Mouse (Mus musculus) hindbrain, embryonic 11.5 days (tissue): ENCODE data around the gene Ntng2. TPM values are rescaled to one million over a fixed set of nuclear protein-coding genes. Genes with fewer than 3 reads are reported as not detected.

Experiments used
- ATAC-seq: fragments of 200-750 bp; cut with Nextera tagmentation; 2 replicates; pipeline ENCODE4 v1.8.0; 2017; ENCODE audit warnings: mild to moderate bottlenecking, moderate TSS enrichment, moderate library complexity; ENCODE audit not compliant: low FRiP score
- DNase-seq: peaks from one replicate; pipeline ENCODE4 v3.0.0-alpha.2; 2015; ENCODE audit warnings: low spot score
- H3K27ac ChIP-seq: fragments of 300-500 bp; sonication (generic); 2 replicates; pipeline ENCODE4 v1.5.1; 2014; ENCODE audit warnings: mild to moderate bottlenecking, low read depth, low read length
- H3K27me3 ChIP-seq: fragments of 300-500 bp; sonication (generic); 2 replicates; pipeline ENCODE4 v1.6.1; 2014; ENCODE audit warnings: mild to moderate bottlenecking, low read length, moderate library complexity, mixed read lengths; ENCODE audit not compliant: control insufficient read depth, insufficient read depth
- H3K36me3 ChIP-seq: fragments of 300-500 bp; sonication (generic); 2 replicates; pipeline ENCODE4 v1.6.1; 2014; ENCODE audit warnings: mild to moderate bottlenecking, low read length, moderate library complexity, mixed read lengths; ENCODE audit not compliant: control insufficient read depth, insufficient read depth
- H3K4me1 ChIP-seq: fragments of 300-500 bp; sonication (generic); replicated peaks from 2 replicates; pipeline ENCODE4 v1.6.1; 2014; ENCODE audit warnings: low read length, mixed read lengths; ENCODE audit not compliant: control insufficient read depth, insufficient read depth
- H3K4me2 ChIP-seq: fragments of 300-500 bp; sonication (generic); replicated peaks from 2 replicates; pipeline ENCODE4 v1.6.1; 2014; ENCODE audit warnings: mild to moderate bottlenecking, low read depth, low read length
- H3K4me3 ChIP-seq: fragments of 300-500 bp; sonication (generic); 2 replicates; pipeline ENCODE4 v1.5.1; 2014; ENCODE audit warnings: low read depth, low read length
- H3K9ac ChIP-seq: fragments of 300-500 bp; sonication (generic); 2 replicates; pipeline ENCODE4 v1.6.1; 2014; ENCODE audit warnings: low read depth, low read length
- H3K9me3 ChIP-seq: fragments of 300-500 bp; sonication (generic); 2 replicates; pipeline ENCODE4 v1.6.1; 2016; ENCODE audit warnings: low read length; ENCODE audit not compliant: control insufficient read depth
- WGBS: fragments of 180-500 bp; shearing (Covaris S2); extraction: QIAGEN DNeasy Blood & Tissue Kit; methylation state at CpG from one replicate; pipeline ENCODE4 v1.1.7; 2014; 5-methylcytosine and 5-hydroxymethylcytosine counted together
- polyA plus RNA-seq: library from polyadenylated mRNA; unstranded; fragments of >200 nt; fragmentation: Nextera tagmentation; extraction: Ambion mirVana; gene quantifications from 2 replicates; pipeline ENCODE4 v1.2.1, GENCODE M21; 2014

Gene Ntng2
- polyA plus RNA-seq, 1 experiment from 2014 or later: 2.8 TPM

DNA sequence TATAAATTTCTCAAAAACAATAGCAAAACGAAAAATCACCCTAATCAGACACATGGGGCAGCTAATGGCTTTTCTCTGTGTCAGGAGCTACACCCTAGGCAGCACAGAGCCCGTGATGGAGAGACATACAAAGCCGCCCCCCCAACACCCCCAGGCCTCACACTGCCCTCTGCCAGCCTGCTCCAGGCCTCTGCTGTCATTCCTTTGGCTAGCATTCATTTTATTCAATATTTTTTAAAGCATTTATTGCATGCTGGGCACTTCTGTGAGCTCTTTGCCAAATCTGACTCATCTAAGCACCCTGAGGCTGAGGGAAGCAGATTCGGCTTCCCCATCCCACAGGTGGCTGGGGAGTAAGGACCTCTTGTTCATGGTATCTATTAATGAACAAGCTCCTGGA lies 26.1 kb downstream of the Ntng2 start:
- WGBS: 85% methylated on average over 4 of the region's 4 CpGs
- H3K4me3 ChIP-seq: no peak overlapping the region
- no peak overlapping the region for H3K4me2 ChIP-seq
- H3K27me3 ChIP-seq: no peaks in the 10 kb centered on the region
- H3K9ac ChIP-seq: no peak overlapping the region
- no peaks in the 10 kb centered on the region for H3K9me3 ChIP-seq
- no peaks in the 10 kb centered on the region for H3K36me3 ChIP-seq
- ATAC-seq: no peak
- no peak overlapping the region for H3K27ac ChIP-seq
- DNase-seq: no peak
- peaks cover 3% of the 10 kb centered on the region; the same call in 1 of the 2 replicates for H3K4me1 ChIP-seq

GRCm38 (mm10) chr2:29223591-29224262 lies 29.1 kb downstream of the Ntng2 start:
- Histone ChIP-seq H3K4me2 (no peak overlapping the region), H3K4me1 (peaks cover 3% of the 10 kb centered on the region; the same call in 1 of the 2 replicates), H3K4me3 (no peak overlapping the region), H3K27ac (no peak overlapping the region), H3K36me3 (no peaks in the 10 kb centered on the region), H3K27me3 (no peaks in the 10 kb centered on the region), H3K9ac (no peak overlapping the region), H3K9me3 (no peaks in the 10 kb centered on the region)
- ATAC-seq (no peak), DNase-seq (no peak)
- WGBS: 51% methylated on average over 7 of the region's 7 CpGs

DNA sequence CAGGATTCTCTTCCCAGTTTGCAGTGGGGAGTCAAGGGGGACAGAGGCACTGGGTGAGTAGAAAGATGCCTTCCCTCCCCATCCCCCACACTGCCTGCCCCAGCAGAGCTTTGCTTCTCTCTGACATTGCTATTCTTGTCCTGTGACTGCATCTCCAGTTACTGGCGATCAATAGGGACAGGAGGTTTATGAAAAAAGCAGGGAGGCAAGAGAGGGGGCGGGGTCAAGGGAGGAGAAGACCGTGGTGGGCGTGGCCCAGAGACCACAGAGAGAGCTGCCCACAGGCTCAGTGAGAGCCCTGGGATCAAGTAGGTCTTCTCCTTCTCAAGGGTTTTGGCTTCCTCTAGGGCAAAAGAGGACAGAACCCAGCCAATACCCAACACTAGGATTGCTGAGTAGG lies 30.5 kb downstream of the Ntng2 start:
- Histone ChIP-seq H3K9me3 (no peaks in the 10 kb centered on the region), H3K27me3 (no peaks in the 10 kb centered on the region), H3K4me2 (no peak overlapping the region), H3K36me3 (no peaks in the 10 kb centered on the region), H3K4me1 (peaks cover 3% of the 10 kb centered on the region; the same call in 1 of the 2 replicates), H3K27ac (no peak overlapping the region), H3K9ac (no peak overlapping the region), H3K4me3 (no peak overlapping the region)
- peak; percentile 27; the same call in 1 of the 2 replicates for ATAC-seq
- peak; percentile 77 for DNase-seq
- 5% methylated on average over 4 of the region's 4 CpGs for WGBS

DNA sequence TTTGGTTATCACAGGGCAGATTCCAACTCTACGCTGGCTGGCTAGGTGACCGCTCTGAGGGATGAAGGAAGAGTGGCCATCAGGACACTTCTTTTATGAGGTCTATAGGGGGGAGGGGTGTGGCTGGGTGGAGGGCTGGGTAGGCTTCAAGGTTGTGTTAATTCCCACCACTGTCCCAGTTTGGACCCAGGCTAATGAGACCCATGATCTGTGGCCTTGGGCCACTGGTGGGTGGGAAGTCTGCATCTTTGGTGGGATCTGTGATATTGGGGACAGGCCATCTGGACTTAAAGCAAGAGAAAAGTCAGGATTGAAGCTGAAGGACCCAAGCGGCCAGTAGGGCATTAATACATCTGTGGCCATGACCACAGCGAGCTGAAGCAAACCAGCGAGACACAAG lies 34.0 kb downstream of the Ntng2 start:
- Histone ChIP-seq H3K9ac (no peak overlapping the region), H3K4me2 (no peak overlapping the region), H3K27me3 (no peaks in the 10 kb centered on the region), H3K9me3 (no peaks in the 10 kb centered on the region), H3K36me3 (no peaks in the 10 kb centered on the region), H3K27ac (no peak overlapping the region), H3K4me3 (no peak overlapping the region), H3K4me1 (peaks cover 3% of the 10 kb centered on the region; the same call in 1 of the 2 replicates)
- WGBS: 85% methylated on average over 5 of the region's 5 CpGs
- no peak for ATAC-seq
- no peak for DNase-seq

DNA sequence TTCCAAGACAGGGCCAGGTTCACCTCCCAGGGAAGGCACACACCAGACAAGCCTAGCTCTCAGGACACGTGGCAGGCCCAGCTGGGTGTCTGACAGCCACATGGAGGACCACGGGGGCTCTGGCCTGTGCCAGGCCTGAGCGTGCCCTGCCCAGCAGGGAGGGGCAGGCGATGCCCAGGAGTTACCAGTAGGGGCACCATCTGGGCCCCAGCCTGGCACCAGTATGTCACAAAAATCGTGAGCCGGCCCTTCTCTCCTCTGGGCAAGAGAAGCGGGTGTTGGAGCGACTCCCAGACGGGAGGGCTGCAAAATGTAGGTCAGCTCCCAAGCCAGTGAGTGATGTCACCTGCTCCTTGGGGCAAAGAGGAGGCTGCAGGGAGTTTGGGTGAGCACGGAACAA lies 34.9 kb downstream of the Ntng2 start:
- Histone ChIP-seq H3K4me3 (no peak overlapping the region), H3K36me3 (no peaks in the 10 kb centered on the region), H3K9me3 (no peaks in the 10 kb centered on the region), H3K27ac (no peak overlapping the region), H3K4me2 (no peak overlapping the region), H3K27me3 (no peaks in the 10 kb centered on the region), H3K9ac (no peak overlapping the region), H3K4me1 (peaks cover 3% of the 10 kb centered on the region; the same call in 1 of the 2 replicates)
- DNase-seq (no peak), ATAC-seq (no peak)
- 72% methylated on average over 10 of the region's 10 CpGs for WGBS

- H3K36me3 ChIP-seq: no peaks in the 10 kb centered on the region
- no peaks in the 10 kb centered on the region for H3K27me3 ChIP-seq
- H3K9me3 ChIP-seq: no peaks in the 10 kb centered on the region
- H3K4me3 ChIP-seq: no peak overlapping the region
- no peak overlapping the region for H3K27ac ChIP-seq
- ATAC-seq (no peak), DNase-seq (no peak)
- no peak overlapping the region for H3K4me2 ChIP-seq
- WGBS: 90% methylated on average over 5 of the region's 5 CpGs
- no peaks in the 10 kb centered on the region; the same call in 1 of the 2 replicates for H3K4me1 ChIP-seq
- no peak overlapping the region for H3K9ac ChIP-seq
These were observed 35.8 kb downstream of the Ntng2 start for GRCm38 (mm10) chr2:29217042-29217441.

- no peaks in the 10 kb centered on the region for H3K36me3 ChIP-seq
- no peak overlapping the region for H3K4me2 ChIP-seq
- no peak overlapping the region for H3K4me3 ChIP-seq
- no peaks in the 10 kb centered on the region for H3K27me3 ChIP-seq
- no peak overlapping the region for H3K27ac ChIP-seq
- H3K9ac ChIP-seq: no peak overlapping the region
- no peak for ATAC-seq
- H3K4me1 ChIP-seq: no peaks in the 10 kb centered on the region
- 52% methylated on average over 8 of the region's 8 CpGs for WGBS
- DNase-seq: peak; percentile 46
- no peaks in the 10 kb centered on the region for H3K9me3 ChIP-seq
These were observed 36.4 kb downstream of the Ntng2 start for GRCm38 (mm10) chr2:29216286-29217012.

GRCm38 (mm10) chr2:29206156-29206555 lies 46.6 kb downstream of the Ntng2 start:
- Histone ChIP-seq H3K9me3 (no peaks in the 10 kb centered on the region), H3K4me2 (no peak overlapping the region), H3K4me3 (no peak overlapping the region), H3K36me3 (no peaks in the 10 kb centered on the region), H3K27ac (no peak overlapping the region), H3K4me1 (no peaks in the 10 kb centered on the region), H3K27me3 (no peaks in the 10 kb centered on the region), H3K9ac (no peak overlapping the region)
- no peak for DNase-seq
- 40% methylated on average over 8 of the region's 8 CpGs for WGBS
- no peak for ATAC-seq
